Mouse (Mus musculus) heart, postnatal 10 days (tissue): Measurements from ENCODE around the gene Gm48551. TPM values are rescaled to one million over a fixed set of nuclear protein-coding genes. Genes with fewer than 3 reads are reported as not detected.

Experiments used
- DNase-seq, 2 experiments: peaks; one replicate each; pipeline ENCODE4 v3.0.0; 2021
- intact Hi-C: fragments of 180-260 bp; cut with DNase I; formaldehyde crosslinking; loops from one replicate; pipeline ENCODE4 v1.15.1; 2025
- total RNA-seq, 2 experiments: library from RNA; stranded (reverse); gene quantifications; 2 replicates each; pipeline ENCODE4 v1.2.3; 2021

Gm48551 gene
- total RNA-seq, 2 experiments from 2014 or later, result 0.74 to 0.87 TPM

DNA sequence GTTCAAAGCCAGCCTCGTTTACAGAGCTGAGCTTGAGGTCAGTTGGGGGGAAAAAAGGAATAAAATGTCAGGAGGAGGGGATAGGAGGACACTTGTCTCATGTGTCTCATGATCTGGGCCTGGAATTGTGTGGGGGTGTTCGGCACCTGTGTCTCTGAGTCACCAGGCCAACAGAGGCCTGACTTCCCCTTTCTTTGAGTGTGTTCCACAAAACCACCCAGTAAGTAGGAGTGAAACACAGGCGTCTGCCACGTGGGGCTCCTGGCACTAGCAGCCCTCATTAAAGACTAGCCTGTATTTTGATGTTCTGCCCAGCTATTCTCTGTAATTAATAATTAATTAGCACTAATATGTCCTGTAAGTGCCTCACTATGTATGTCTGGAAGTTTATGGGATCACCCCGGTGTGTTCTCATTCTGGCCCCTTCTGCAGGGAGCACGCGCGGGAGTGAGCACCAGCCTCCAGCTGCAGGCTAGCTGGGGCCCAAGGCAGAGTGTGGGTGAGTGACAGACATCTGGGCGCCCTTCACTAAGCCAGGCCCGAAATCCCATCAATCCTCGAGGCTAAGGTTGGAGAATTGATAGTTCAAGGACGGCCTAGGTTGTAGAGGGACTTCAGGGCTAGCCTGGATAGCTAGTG is 27.8 kb upstream of the Gm48551 start:
- DNase-seq, result no peak
- intact Hi-C loops, result no loop called here

DNA sequence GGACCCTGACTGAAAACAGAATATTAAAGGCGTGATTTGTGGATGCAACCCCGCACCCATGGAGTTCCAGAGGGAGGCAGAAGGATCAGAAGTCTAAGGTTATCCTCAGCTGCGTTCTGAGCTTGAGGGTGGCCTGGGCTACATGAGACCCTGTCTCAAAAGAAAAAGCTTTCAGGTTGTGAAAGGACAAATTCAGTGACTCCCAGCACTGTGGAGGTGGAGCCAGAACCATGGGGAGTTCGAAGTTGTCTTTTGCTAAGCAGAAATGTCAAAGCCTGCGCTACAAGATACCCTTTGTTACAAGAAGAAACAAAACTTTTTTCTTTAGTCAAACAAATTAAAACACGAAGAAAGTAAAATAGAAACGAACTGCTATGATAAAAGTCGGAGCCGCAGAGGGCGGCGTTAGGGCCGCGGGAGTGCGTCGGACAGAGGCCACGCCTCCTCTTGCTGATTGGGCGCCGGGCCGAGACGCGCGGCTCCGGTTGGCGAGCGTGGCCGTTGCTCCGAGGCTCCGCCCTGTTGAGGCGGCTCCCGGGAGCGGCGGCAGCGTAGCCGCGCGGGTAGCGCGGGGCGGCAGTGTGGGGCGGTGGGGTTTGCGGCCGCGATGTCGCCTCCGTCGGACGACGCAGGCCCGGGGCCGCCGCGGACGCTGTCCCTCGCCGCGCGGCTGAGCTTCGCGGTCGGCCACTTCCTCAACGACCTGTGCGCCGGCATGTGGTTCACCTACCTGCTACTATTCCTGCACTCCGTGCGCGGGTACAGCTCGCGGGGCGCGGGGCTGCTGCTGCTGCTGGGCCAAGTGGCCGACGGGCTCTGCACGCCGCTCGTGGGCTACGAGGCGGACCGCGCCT is 27.0 kb upstream of the Gm48551 start, which contains the start of gene Mfsd12:
Gene Mfsd12 (plus strand): TSS at position 501 of the 854 bp plus-strand sequence.
- intact Hi-C loops, result no loop called here
- peak; percentile 95 for DNase-seq

DNA sequence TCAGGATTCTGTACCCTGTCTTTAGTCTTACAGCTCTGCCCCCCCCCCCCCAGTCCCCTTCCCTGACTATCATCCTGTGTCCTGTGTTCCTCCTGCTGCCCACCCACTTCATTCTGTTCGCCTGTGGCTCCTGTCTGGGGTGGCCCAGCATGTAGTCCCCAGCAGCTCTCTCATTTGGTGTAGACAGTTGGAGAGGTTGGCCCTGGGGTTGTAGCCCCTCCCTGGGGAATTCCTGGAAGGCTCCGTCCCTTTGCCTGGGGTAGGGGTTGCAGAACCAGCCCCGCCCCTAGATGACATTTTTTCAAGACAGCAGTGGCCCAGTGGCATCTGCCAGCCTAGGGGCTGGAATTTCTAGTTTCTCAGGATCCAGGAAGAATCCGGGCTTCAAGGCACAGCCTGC is 26.1 kb upstream of the Gm48551 start:
- intact Hi-C loops, result loop anchor here (2.0 kb wide), 1 partner anchor 19 kb away; no protein-coding TSS in a partner anchor
- no peak for DNase-seq

DNA sequence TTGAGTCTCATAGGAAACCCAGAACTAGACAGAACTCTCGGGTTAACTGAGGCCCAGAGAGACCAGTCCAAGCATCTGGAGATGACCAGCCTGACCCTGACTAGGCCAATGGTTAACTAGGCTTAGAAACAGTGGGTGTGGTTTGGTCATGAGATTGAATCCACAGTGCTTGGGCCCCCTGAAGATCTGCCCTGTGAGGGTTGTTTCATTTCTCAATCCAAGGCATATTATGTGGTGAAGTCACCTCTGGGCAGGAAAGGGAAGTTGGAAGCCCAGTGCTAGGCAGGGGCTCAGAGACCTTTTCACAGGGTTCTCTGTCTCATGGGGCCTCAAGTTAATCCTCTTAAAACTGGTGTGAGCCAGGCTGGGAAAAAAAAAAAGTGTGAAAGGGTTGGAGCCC is 25.4 kb upstream of the Gm48551 start:
- intact Hi-C loops, result loop anchor here (2.0 kb wide), 1 partner anchor 18 kb away; no protein-coding TSS in a partner anchor

DNA sequence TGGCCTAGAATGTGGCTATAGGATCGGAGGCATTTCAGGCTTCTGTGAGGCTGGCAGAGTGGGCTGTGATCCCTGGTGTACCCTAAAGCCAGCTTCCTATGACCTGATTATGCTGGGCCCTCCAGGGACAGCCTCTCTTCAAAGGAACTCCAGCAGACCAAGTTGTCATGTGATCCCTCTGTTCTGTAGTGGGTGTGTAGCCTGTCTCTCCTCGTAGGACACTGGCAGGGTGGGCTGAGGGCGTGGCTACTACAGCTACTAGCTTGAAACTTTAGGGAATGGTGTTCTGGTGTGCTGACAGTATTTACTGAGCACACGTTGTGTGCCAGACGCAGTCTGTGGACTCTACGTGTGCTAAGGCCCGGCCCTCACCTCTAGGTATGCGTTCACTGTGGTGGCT is 23.5 kb upstream of the Gm48551 start:
- DNase-seq, result no peak
- intact Hi-C loops, result no loop called here

More for the DNA sequence above, 25.4 kb upstream of the Gm48551 start:
- DNase-seq, result no peak

DNA sequence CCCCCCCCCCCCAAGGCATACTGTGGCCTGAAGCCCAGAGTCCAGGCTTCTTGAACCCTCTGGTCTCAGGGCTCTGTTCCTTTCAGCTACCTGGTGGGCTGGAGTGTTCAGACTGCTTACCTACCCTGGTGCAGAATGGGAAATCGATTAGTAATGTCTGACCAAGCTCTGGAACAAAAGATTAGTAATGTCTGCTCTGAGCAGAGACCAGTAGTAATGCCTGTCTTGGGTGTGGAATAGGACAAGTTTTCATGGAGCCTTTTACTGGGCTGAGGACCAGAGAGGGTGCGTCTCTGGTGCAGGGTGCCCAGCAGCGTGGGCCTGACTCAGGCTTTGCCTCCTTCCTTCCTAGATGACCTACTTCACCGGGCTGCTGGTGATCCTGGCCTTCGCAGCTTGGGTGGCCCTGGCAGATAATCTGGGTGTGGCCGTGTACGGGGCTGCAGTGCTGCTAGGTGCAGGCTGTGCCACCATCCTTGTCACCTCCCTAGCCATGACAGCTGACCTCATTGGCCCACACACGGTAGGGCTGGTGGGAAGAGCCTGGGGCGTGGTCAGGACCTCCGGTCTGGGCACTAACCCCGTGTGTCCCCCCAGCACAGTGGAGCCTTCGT is 21.8 kb upstream of the Gm48551 start:
- intact Hi-C loops, result no loop called here
- no peak for DNase-seq

DNA sequence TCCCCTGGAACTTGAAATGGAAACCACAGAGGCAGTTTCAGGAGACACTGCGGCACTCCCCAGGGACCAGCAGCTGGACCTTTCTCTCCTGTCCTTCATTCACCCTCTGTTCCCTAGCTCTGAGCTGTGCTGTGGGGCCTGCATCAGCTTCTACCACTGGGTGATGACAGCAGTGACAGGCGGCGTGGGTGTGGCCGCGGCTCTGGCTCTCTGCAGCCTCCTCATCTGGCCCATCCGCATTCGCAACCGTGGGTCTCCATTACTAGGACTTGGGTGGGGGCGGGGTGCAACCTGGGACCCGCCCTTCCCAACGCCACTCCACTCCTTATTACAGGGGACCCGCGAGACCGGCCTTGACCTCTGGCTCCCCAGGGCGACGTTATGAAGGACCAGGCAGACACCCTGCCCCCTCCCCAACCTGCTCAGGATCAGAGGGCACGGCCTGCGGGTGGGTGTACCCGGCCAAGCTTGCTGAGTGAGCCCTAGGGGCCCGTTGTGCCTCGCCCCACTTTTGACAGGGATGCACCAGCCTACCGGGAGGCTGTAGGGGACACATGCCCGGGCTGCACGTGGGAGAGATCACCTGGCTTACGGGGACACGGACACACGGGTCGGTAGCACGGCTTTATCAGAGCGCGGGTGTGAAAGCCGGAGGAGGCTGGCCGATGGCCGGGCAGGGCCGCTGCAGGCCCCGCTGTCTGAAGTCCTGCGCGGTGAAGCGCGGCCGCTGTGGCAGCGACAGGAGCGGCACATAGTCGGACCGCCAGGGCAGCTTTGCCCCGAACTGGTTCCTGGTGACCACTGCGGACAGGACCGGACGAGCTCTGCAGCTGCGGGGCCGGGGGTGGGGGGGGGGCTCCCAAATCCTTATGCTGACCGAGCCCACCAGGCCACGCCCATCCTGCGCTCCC is 20.6 kb upstream of the Gm48551 start:
- peak; percentile 75 to 76 for DNase-seq
- intact Hi-C loops, result no loop called here

DNA sequence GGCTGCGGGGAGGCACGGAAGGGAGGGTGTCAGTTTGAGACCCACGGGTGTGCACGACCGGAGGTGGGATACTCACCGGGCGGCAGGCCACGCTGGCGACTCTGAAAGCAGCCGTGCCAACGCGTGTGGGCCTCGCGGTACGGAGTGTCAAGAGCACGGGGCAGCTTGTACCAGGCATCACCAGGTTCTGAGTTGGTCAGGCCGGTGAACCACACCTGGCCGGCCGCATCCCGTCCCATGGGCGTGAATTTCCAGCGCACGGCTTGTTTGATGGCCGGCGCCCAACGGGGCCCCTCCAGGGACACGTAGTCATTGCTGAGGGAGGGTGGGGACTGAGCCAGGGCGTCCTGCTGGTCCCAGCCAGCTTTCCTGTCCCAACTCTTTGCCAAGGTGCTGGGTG is 19.6 kb upstream of the Gm48551 start:
- intact Hi-C loops, result no loop called here
- DNase-seq, result peak; percentile 56 to 63

DNA sequence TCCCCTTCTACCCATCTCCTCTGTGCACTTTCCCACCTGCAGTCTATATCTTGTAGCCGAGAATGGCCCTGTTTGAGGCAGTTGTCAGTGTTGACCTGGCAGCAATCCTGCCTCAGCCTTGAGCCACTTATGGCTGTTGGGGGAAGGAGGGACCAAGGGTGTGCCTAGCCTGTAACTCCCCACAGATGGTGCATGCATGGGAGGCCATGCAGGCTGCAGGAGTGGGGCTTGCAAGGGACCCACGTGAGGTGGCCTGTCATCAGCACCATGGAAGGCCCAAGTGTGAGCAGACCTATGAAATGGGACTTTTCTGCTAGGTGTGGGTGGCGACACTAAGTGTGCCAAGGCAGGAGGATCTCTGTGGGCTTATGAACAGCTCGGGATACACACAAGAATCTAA is 19.2 kb upstream of the Gm48551 start:
- intact Hi-C loops, result no loop called here
- DNase-seq, result no peak

DNA sequence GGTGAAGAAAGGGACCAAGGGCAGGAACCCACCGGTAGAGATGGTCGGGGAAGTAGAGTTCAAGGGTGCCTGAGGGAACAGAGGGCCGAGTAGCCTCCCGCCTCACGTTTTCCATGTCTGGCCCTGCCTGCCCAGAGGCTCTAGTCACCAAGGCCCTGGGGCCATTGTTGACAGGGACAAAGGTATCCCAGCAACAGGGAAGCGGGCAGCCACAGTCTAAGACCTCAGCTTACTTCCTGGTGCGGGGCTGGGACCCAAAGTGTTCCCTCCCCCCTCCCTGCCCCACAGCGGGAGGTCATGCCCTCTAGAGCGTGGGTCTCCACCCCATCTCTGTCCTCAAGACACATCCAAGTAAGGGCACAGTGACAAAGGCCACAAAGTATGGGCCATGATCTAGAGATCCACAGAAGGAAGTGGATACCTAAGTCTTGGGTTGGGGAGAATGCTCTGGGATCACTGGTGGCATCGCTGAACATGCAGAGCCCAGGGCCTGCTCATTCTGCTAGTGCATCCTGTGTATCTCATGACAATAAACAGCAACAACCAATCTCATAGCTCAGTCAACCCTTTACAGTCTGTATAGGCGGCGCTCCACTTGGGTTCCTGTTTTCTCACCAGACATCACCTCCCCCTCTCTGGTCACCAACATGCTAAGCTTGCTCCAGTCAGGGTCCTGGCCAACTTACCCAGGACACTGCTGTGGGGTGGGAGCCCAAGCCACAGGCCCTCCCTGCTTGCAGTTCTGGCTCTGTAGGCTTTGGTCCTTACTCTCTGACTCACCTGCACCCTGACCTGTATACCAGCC is 18.4 kb upstream of the Gm48551 start, which contains the start of gene 4930404N11Rik:
Gene 4930404N11Rik (minus strand): TSS at position 145 of the 805 bp plus-strand sequence.
- intact Hi-C loops, result no loop called here

DNA sequence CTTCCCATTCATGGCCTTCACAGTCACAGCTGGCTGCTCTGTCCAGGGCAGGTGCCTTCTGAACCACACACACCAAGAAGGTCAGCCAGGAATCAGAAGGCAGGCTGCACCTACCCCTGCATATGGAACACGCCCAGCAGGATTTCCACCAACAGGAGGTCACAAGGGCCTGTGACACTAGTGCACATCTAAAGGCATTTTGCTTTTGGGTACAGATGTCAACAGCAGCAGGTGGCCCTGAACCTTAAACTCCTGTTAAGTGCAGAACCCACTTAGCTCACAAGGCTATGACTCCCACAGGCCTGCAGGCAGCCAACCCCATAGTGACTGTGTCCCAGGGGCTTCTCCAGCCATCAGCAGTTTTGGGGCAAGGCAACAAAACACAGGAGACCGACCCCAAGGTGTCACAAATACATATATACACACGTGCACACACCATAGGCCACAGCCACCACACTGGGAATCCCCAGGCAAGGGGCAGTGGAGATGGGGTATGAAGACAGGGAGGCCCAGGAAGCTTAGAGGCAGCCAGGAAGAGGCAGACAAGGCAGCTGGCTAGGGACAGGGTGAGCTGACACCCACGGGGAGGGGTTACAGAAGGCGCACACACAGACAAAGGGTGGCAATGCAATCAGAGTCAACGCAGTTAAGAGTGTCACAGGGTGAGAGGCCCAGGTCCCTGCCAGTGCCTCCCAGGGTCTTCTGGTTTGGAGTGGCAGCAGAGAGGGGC is 17.6 kb upstream of the Gm48551 start:
- no peak for DNase-seq
- intact Hi-C loops, result no loop called here

More for the DNA sequence above, 18.4 kb upstream of the Gm48551 start, which contains the start of gene 4930404N11Rik:
- no peak for DNase-seq

DNA sequence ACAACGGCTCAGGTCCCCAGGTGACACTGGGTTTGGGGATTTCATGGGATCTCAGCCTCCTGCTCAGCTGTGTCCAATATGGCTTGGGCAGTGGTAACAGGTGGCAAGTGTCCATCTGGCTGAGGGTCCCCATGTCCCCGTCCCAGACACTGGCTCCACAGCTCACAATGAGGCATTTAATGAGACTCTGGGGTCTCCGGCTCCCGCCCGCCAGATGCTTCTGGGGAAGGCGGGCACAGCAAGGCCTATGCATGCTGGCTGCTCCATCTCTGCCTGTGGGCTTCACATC is 17.1 kb upstream of the Gm48551 start:
- intact Hi-C loops, result no loop called here
- no peak for DNase-seq

DNA sequence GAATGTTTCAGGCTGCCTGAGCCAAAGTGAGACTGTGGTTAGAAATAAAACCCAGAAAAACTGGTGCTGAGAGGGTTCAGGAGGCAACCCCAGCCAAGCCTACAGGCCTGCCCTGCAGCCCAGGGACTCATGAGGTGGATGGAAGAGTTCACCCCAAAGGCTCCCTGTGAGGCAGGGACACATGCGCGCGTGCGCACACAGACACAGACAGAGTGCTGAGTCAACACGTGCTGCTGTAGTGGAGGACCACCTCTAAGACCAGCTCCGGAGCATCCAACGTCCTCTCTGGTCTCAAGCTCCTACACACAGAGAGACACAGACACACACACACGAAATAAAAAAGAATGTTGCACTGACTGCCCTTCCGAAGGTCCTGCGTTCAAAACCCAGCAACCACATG is 8.9 kb upstream of the Gm48551 start:
- intact Hi-C loops, result no loop called here
- DNase-seq, result no peak

DNA sequence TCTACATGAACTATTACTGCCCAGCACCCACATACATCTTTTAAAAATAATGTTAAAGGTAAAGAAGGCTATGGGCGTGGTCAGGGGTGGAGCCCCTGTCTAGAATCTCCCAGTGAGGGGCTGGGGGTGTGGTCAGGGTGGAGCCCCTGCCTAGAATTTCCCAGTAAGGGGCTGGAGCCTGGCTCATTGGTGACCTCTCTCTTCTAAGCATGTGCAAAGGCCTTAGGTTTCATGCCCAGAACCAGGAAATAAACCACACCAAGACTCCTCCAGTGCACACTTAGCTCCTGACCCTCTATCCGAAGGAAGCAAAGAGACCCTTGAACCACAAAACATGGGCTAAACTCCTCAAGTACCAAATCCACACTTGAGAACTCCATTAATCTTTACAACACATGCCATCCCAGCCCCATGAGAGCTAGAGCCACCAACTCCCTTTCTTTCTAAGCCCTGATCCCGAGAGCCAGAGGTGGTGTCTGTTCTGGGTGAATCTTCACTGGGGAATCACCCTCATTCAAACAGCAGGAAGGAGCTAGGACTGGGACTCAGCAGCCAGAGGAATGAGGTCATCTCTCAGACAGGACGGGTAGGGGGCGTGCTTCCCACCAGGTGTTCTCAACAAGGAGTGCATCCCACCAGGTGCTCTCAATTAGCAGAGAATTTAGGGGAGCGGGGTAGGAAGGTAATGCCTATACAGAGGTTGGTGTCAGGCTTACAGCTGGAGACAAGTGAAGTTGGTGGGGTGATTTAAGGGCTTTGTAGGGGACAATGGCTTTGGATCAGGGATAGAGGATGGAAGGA is 7.5 kb upstream of the Gm48551 start:
- intact Hi-C loops, result loop anchor here (2.0 kb wide), 1 partner anchor 18 kb away; no protein-coding TSS in a partner anchor
- no peak for DNase-seq

DNA sequence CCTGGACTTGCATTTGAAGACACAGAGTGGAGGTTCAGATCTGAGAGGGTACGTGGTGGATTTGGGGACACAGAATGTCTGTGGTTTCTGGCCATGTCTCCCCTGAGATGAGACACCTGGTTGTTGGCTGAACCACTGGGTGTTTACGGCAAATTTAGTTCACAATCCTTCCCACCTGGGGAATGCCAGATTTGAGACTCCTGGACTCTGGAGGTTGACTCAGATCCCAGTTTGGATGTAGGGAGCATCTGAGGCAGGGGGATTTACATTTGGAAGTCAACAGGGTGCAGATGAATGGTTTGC is 7.0 kb upstream of the Gm48551 start:
- intact Hi-C loops, result loop anchor here (2.0 kb wide), 1 partner anchor 19 kb away; no protein-coding TSS in a partner anchor
- no peak for DNase-seq

DNA sequence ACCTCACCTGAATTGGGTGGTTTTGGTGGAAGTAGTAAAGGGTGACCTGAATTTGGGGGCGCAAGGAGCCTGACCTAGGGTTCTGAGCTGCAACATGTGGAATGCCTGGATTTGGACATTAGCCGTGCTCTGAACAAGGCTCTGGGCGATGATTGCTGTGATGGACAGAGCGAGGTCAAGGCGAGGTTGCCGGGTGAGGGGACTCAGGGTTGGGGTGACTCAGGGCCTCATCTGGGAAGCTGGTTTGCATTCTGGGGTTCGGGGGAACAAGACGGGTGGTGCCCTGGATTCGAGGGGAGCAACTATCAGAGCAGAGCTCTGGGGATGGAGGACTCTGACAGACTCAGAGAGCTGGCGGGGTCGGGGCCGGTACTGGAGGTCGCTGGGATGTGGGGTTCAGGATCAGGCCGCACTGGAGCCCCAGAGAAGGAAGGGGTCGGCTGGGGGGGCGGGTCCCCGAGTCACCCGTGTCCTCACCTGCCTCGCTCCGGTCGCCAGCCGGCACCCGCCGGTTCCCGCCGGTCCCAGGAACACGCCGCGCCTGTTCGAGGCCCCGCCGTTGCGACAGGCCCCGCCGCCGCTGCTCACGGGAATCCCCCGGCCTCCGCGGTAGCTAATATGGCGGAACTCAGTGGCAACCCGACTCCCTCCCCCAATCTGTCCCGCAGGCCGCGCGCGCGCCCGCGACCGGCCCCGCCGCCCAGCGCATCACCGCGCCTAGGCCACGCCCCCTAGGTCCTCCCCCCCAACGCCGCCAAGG is 6.3 kb upstream of the Gm48551 start, which contains the start of gene Fzr1:
Gene Fzr1 (minus strand): TSS at position 724 of the 760 bp plus-strand sequence.
- DNase-seq, result peak in 1 of 2 experiments; percentile 34
- intact Hi-C loops, result loop anchor here (2.0 kb wide), 1 partner anchor 19 kb away; no protein-coding TSS in a partner anchor

DNA sequence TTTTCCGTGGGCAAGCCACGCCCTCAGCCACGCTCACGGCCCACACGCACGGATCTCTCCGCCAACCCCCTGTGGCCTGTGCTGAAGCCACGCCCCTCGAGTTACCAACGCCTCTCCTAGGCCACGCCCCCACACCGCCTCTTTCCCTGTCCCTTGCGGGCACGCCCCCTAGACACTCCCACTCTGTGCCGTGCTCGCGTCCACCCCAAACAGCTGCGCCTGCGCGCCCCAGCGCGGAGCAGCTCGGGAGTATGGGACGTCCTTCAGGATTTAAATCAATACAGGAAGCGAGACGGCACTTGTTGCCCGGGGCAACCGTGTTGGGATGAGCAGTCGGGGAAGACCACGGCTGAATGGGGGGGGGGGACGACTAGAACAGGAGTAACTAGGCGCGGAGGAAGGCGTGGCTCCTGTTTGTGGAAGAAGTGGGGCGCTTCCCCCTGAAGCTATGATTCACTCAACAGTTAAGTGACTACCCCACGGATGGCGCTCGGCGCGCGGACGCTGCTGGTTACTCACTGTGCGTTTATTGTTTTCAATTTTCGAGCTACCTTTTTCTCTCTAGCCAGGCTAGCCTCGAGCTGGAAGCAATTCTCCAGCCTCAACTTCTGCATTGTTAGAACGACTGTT is 5.6 kb upstream of the Gm48551 start:
- DNase-seq, result peak; percentile 100
- intact Hi-C loops, result no loop called here
